Mouse (Mus musculus) CH12.LX (cell line): ENCODE measurements around the gene Pofut1. TPM values are rescaled to one million over a fixed set of nuclear protein-coding genes. Genes with fewer than 3 reads are reported as not detected.
A peak's percentile ranks its signal among the peaks of the same experiment; 100 is the strongest.

ENCODE experiments used
- DNase-seq: peaks from one replicate; pipeline ENCODE4 v3.0.0-alpha.2; 2013; ENCODE audit errors: extremely low read depth
- H3K27ac ChIP-seq: 2 replicates; pipeline ENCODE4 v1.5.1; 2012; ENCODE audit warnings: low read depth, mild to moderate bottlenecking, control low read depth, moderate library complexity; ENCODE audit not compliant: insufficient read depth
- H3K27me3 ChIP-seq: replicated peaks from 2 replicates; pipeline ENCODE3; 2012; ENCODE audit warnings: inconsistent platforms
- H3K36me3 ChIP-seq, 2 experiments: replicated peaks in 1 of 2; 2 replicates each; pipeline versions ENCODE3 to v1.6.1; 2012; ENCODE audit warnings: inconsistent platforms in 1 of 2, low read length in 1 of 2, mild to moderate bottlenecking in 1 of 2, mixed read lengths in 1 of 2, moderate library complexity in 1 of 2; ENCODE audit not compliant: control insufficient read depth in 1 of 2, insufficient read depth in 1 of 2
- H3K4me1 ChIP-seq, 2 experiments: 2 replicates each; pipeline ENCODE4 v1.6.1; 2012; ENCODE audit warnings: inconsistent platforms in 1 of 2, moderate library complexity in 1 of 2; ENCODE audit not compliant: insufficient read depth in 2 of 2, control insufficient read depth in 1 of 2
- H3K4me2 ChIP-seq: 2 replicates; pipeline ENCODE4 v1.6.1; 2012; ENCODE audit warnings: low read depth, mild to moderate bottlenecking, control low read depth; ENCODE audit not compliant: poor library complexity, insufficient read depth, severe bottlenecking
- H3K4me3 ChIP-seq, 3 experiments: fragments of 150-350 bp in 1 of 3; sonication (generic) in 1 of 3; replicated peaks in 1 of 3; 2 replicates each; pipeline versions ENCODE3 to v1.5.1; 2011 to 2012; ENCODE audit warnings: low read depth in 2 of 3, low read length in 2 of 3, mild to moderate bottlenecking in 2 of 3, moderate library complexity in 2 of 3, control low read depth in 1 of 3, improper control_type of control experiment in 1 of 3, inconsistent platforms in 1 of 3, mixed read lengths in 1 of 3; ENCODE audit not compliant: poor library complexity in 1 of 3
- H3K79me2 ChIP-seq: replicated peaks from 2 replicates; pipeline ENCODE4 v1.6.1; 2012; ENCODE audit warnings: mild to moderate bottlenecking, moderate library complexity; ENCODE audit not compliant: control insufficient read depth, poor library complexity, insufficient read depth, severe bottlenecking; ENCODE audit errors: extremely low read depth
- H3K9ac ChIP-seq: 2 replicates; pipeline ENCODE4 v1.6.1; 2012; ENCODE audit warnings: low read depth, mild to moderate bottlenecking, control low read depth, moderate library complexity; ENCODE audit not compliant: insufficient read depth
- H3K9me3 ChIP-seq: replicated peaks from 2 replicates; pipeline ENCODE3; 2012; ENCODE audit warnings: low read length, inconsistent platforms, mixed read lengths
- BHLHE40 ChIP-seq: IDR thresholded peaks from 2 replicates; pipeline ENCODE4 v1.6.1; 2011; ENCODE audit warnings: mild to moderate bottlenecking, low read depth, low read length, improper control_type of control experiment
- CHD2 ChIP-seq: IDR thresholded peaks from 2 replicates; pipeline ENCODE4 v1.6.1; 2011; ENCODE audit warnings: low read length, improper control_type of control experiment
- CTCF ChIP-seq, 2 experiments: IDR thresholded peaks in 1 of 2; conservative IDR thresholded peaks in 1 of 2; 2 replicates each; pipeline ENCODE4 v1.5.1; 2011 to 2012; ENCODE audit warnings: low read depth in 2 of 2, low read length in 2 of 2, improper control_type of control experiment in 1 of 2, inconsistent platforms in 1 of 2, mild to moderate bottlenecking in 1 of 2, moderate library complexity in 1 of 2
- ELF1 ChIP-seq: IDR thresholded peaks from 2 replicates; pipeline ENCODE4 v1.6.1; 2014; ENCODE audit warnings: low read depth, mild to moderate bottlenecking, inconsistent platforms, low read length, improper control_type of control experiment
- EP300 ChIP-seq: IDR thresholded peaks from 2 replicates; pipeline ENCODE4 v1.6.1; 2011; ENCODE audit warnings: low read length, improper control_type of control experiment
- ETS1 ChIP-seq: conservative IDR thresholded peaks from 2 replicates; pipeline ENCODE4 v1.6.1; 2012; ENCODE audit warnings: low read depth, mild to moderate bottlenecking, inconsistent platforms, low read length, improper control_type of control experiment, moderate library complexity
- HCFC1 ChIP-seq: IDR thresholded peaks from 2 replicates; pipeline ENCODE4 v1.6.1; 2012; ENCODE audit warnings: low read depth, mild to moderate bottlenecking, inconsistent platforms, low read length, improper control_type of control experiment
- IRF4 ChIP-seq: IDR thresholded peaks from 2 replicates; pipeline ENCODE4 v1.6.1; 2014; ENCODE audit warnings: low read depth, mild to moderate bottlenecking, inconsistent platforms, low read length, improper control_type of control experiment
- JUN ChIP-seq: IDR thresholded peaks from 2 replicates; pipeline ENCODE4 v1.6.1; 2011; ENCODE audit warnings: low read depth, mild to moderate bottlenecking, low read length, improper control_type of control experiment, moderate library complexity; ENCODE audit not compliant: insufficient read depth
- KAT2A ChIP-seq: IDR thresholded peaks from 2 replicates; pipeline ENCODE4 v1.6.1; 2012; ENCODE audit warnings: low read length, improper control_type of control experiment, inconsistent platforms; ENCODE audit not compliant: insufficient replicate concordance
- MAFK ChIP-seq: IDR thresholded peaks from 2 replicates; pipeline ENCODE4 v1.6.1; 2011; ENCODE audit warnings: low read length, improper control_type of control experiment; ENCODE audit not compliant: insufficient replicate concordance
- MAZ ChIP-seq: IDR thresholded peaks from 2 replicates; pipeline ENCODE4 v1.6.1; 2012; ENCODE audit warnings: low read depth, mild to moderate bottlenecking, inconsistent platforms, low read length, improper control_type of control experiment, moderate library complexity
- MEF2A ChIP-seq: IDR thresholded peaks from 2 replicates; pipeline ENCODE4 v1.6.1; 2014; ENCODE audit warnings: low read depth, mild to moderate bottlenecking, inconsistent platforms, low read length, improper control_type of control experiment, borderline replicate concordance
- MXI1 ChIP-seq: IDR thresholded peaks from 2 replicates; pipeline ENCODE4 v1.6.1; 2011; ENCODE audit warnings: mild to moderate bottlenecking, low read depth, low read length, improper control_type of control experiment
- MYC ChIP-seq: IDR thresholded peaks from 2 replicates; pipeline ENCODE4 v1.6.1; 2011; ENCODE audit warnings: low read depth, mild to moderate bottlenecking, improper control_type of control experiment, low read length
- NELFE ChIP-seq: IDR thresholded peaks from 2 replicates; pipeline ENCODE4 v1.6.1; 2011; ENCODE audit warnings: low read depth, low read length, improper control_type of control experiment
- NRF1 ChIP-seq: IDR thresholded peaks from 2 replicates; pipeline ENCODE4 v1.6.1; 2014; ENCODE audit warnings: low read depth, mild to moderate bottlenecking, inconsistent platforms, low read length, improper control_type of control experiment, moderate library complexity
- PAX5 ChIP-seq: IDR thresholded peaks from 2 replicates; pipeline ENCODE4 v1.6.1; 2012; ENCODE audit warnings: low read length, inconsistent platforms, mixed read lengths
- POLR2A ChIP-seq: IDR thresholded peaks from 2 replicates; pipeline ENCODE4 v1.6.1; 2011; ENCODE audit warnings: low read depth, mild to moderate bottlenecking, improper control_type of control experiment, low read length
- POLR2AphosphoS2 ChIP-seq: IDR thresholded peaks from 2 replicates; pipeline ENCODE4 v1.6.1; 2011; ENCODE audit warnings: low read depth, low read length, improper control_type of control experiment
- RAD21 ChIP-seq: IDR thresholded peaks from 2 replicates; pipeline ENCODE4 v1.6.1; 2011; ENCODE audit warnings: low read depth, mild to moderate bottlenecking, low read length, improper control_type of control experiment, moderate library complexity
- SIN3A ChIP-seq: IDR thresholded peaks from 2 replicates; pipeline ENCODE4 v1.6.1; 2012; ENCODE audit warnings: low read length, improper control_type of control experiment, inconsistent platforms
- SMC3 ChIP-seq: IDR thresholded peaks from 2 replicates; pipeline ENCODE4 v1.6.1; 2011; ENCODE audit warnings: low read depth, low read length, improper control_type of control experiment
- TBP ChIP-seq: conservative IDR thresholded peaks from 2 replicates; pipeline ENCODE4 v1.6.1; 2011; ENCODE audit warnings: low read depth, low read length, improper control_type of control experiment
- UBTF ChIP-seq: IDR thresholded peaks from 2 replicates; pipeline ENCODE4 v1.6.1; 2012; ENCODE audit warnings: low read depth, mild to moderate bottlenecking, inconsistent platforms, low read length, improper control_type of control experiment, moderate library complexity
- USF1 ChIP-seq: IDR thresholded peaks from 2 replicates; pipeline ENCODE4 v1.6.1; 2014; ENCODE audit warnings: low read depth, mild to moderate bottlenecking, inconsistent platforms, low read length, improper control_type of control experiment
- USF2 ChIP-seq: conservative IDR thresholded peaks from 2 replicates; pipeline ENCODE4 v1.6.1; 2011; ENCODE audit warnings: low read depth, low read length, improper control_type of control experiment
- ZC3H11A ChIP-seq: IDR thresholded peaks from 2 replicates; pipeline ENCODE4 v1.6.1; 2012; ENCODE audit warnings: low read depth, mild to moderate bottlenecking, inconsistent platforms, low read length, improper control_type of control experiment
- ZKSCAN1 ChIP-seq: IDR thresholded peaks from 2 replicates; pipeline ENCODE4 v1.6.1; 2012; ENCODE audit warnings: low read depth, inconsistent platforms, low read length, improper control_type of control experiment, borderline replicate concordance
- ZNF384 ChIP-seq: IDR thresholded peaks from 2 replicates; pipeline ENCODE4 v1.6.1; 2012; ENCODE audit warnings: low read depth, low read length, improper control_type of control experiment, inconsistent platforms
- dilution Hi-C: fragments of 300-500 bp; cut with MboI; formaldehyde crosslinking; loops from 2 replicates; pipeline ENCODE4 v1.14.3; 2020; ENCODE audit warnings: low sequenced_read_pairs; ENCODE audit not compliant: extremely low pct_unique_long_range_greater_than_20kb, extremely low pct_ligation_motif_present
- in situ Hi-C: fragments of 300-500 bp; cut with MboI; formaldehyde crosslinking; loops from 3 replicates; pipeline ENCODE4 v1.14.3; 2019; ENCODE audit warnings: low sequenced_read_pairs, low pct_ligation_motif_present, low pct_unique_long_range_greater_than_20kb, mixed read lengths
- polyA plus RNA-seq: library from polyadenylated mRNA; unstranded; fragments of >175 nt; gene quantifications from 2 replicates; pipeline ENCODE4 v1.2.1, GENCODE M21; 2012; ENCODE audit warnings: low read depth; ENCODE audit not compliant: insufficient read length
- total RNA-seq, 2 experiments: library from RNA; depleted of rRNA; stranded (reverse); fragments of 300-350 nt in 1 of 2; fragments of >200 nt in 1 of 2; gene quantifications; 2 replicates each; pipeline ENCODE4 v1.2.3; 2012 to 2014

Gene Pofut1
- total and polyA plus RNA-seq, 3 experiments, result 15.0 to 25.6 (median 22.8) TPM

DNA sequence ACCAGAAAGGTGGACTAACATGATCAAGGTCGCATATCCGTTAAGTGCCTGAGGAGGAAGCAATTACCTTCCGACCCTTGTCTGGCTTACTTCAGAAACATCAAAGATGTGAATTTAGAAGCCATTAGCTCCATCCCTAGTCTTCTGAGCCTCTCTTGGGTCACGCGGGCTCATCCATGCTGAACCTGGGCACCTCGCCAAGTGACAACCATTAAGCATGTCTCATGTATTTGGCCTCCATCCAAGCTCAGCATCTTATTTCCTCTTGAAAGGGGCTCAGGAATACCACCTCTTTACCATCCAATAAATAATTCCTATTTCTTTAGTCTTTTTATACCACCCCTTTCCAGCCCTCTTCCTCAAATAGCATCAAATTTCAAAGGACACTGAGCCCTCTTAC lies 46.5 kb downstream of the Pofut1 start:
- Histone ChIP-seq H3K27me3 (no peaks in the 10 kb centered on the region), H3K27ac (no peak overlapping the region), H3K4me2 (no peak overlapping the region), H3K4me1 (peaks cover 6 to 17% of the 10 kb centered on the region in 2 experiments), H3K4me3 (no peak overlapping the region)
- in situ Hi-C loops, result no loop called here
- TF ChIP-seq NRF1 (no peak), KAT2A (no peak), CTCF (conservative IDR thresholded peaks at IDR 0.05 in 1 of 2, IDR thresholded peaks at IDR 0.05 in 1 of 2; ENCODE audit: low read depth in 2 of 2, low read length in 2 of 2) (no peak), NELFE (no peak), ELF1 (no peak), USF2 (no peak), MYC (no peak)
- TF ChIP-seq, all 38 proteins: peak for 0
- no peak for DNase-seq
- dilution Hi-C loops, result no loop called here
- H3K36me3 ChIP-seq, result no peaks in the 10 kb centered on the region
- H3K9ac ChIP-seq, result no peak overlapping the region
- H3K9me3 ChIP-seq, result no peaks in the 10 kb centered on the region
- no peaks in the 10 kb centered on the region; the same call in 1 of the 2 replicates for H3K79me2 ChIP-seq

DNA sequence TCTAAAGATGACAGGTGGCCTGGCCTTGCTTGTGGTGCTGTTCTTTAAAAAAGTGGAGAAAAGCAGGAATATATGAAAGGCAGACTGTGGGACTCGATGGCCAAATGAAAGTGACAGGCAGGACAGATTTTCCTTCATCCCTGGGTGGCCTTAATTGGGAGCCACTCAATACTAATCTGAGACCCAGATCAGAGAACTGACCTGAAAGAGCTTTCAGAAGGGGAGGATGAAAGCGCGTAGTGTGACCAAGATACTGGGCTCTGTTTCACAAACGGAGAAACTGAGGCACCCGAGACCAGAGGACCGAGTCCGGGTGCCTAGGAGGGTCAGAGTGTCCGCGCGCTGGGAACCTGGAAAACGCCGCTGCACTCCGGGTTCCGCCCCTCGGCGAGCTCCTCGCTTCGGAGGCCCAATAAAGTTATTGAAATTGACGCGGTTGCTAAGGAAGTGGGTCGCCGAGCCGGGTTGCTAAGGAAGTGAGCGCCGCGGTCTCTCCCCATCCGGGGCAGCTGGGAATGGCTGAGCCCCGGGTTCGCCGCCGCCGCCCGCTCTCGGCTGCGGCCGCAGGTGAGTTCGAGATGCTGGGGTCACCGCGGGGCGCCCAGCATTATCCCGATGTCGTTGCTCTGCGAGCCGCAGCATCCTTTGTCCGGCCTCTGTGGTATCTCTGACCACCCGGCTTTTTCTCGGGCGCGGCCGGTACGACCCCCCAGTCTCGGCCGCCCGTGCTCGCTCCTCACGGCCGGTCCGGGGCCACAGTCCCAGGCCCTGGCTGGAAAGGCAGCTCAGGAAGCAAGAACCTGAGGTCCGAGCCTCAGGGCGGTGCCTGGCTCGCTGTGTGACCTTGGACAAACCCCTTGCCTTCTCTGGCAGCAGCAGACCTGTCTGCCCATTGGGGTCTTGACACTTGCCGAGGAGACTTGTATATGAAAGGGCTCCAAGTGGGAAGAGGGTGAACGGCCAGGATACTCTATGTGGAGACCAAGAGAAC lies 49.9 kb downstream of the Pofut1 start, which contains the start of gene Kif3b:
Kif3b (plus strand) TSS at position 476 of the 991 bp plus-strand sequence.
- peaks cover 7 to 39% of the 10 kb centered on the region in 2 experiments for H3K4me1 ChIP-seq
- no peaks in the 10 kb centered on the region for H3K27me3 ChIP-seq
- peak within 1 kb of the TSS; percentile 71 to 99 (median 94) for H3K4me3 ChIP-seq
- peak within 1 kb of the TSS; percentile 6; the same call in 1 of the 2 replicates for H3K27ac ChIP-seq
- peak within 1 kb of the TSS; percentile 91 for H3K9ac ChIP-seq
- H3K36me3 ChIP-seq, result peaks cover 0 to 27% of the 10 kb centered on the region in 2 experiments
- in situ Hi-C loops (no loop called here), dilution Hi-C loops (no loop called here)
- H3K79me2 ChIP-seq, result peaks cover 7% of the 10 kb centered on the region
- peak; percentile 87 for DNase-seq
- peak within 1 kb of the TSS; percentile 75 for H3K4me2 ChIP-seq
- no peaks in the 10 kb centered on the region for H3K9me3 ChIP-seq
- TF ChIP-seq BHLHE40 (peak; percentile 18; the same call in 1 of the 2 replicates), ZC3H11A (no peak), POLR2AphosphoS2 (no peak), POLR2A (peak; percentile 72), CTCF (conservative IDR thresholded peaks at IDR 0.05 in 1 of 2, IDR thresholded peaks at IDR 0.05 in 1 of 2; ENCODE audit: low read depth in 2 of 2, low read length in 2 of 2) (no peak), HCFC1 (peak; percentile 89), ZNF384 (no peak), MXI1 (peak; percentile 97), ELF1 (peak; percentile 99), MYC (peak; percentile 60; the same call in 1 of the 2 replicates), MEF2A (peak; percentile 67; the same call in 1 of the 2 replicates), KAT2A (peak; percentile 64; the same call in 1 of the 2 replicates), TBP (no peak), IRF4 (peak; percentile 72), MAFK (no peak), MAZ (peak; percentile 57; the same call in 1 of the 2 replicates), ETS1 (peak; percentile 58), EP300 (no peak), PAX5 (no peak), UBTF (0 out of 2 replicates have a peak, but pooled peaks have one; percentile 50), SMC3 (peak; percentile 6; the same call in 1 of the 2 replicates), USF1 (no peak), RAD21 (no peak), ZKSCAN1 (no peak), CHD2 (no peak), JUN (no peak), SIN3A (peak; percentile 100)
